Mouse (Mus musculus) stomach, embryonic 14.5 days (tissue): Measurements from ENCODE around the gene Bst2. TPM values are rescaled to one million over a fixed set of nuclear protein-coding genes. Genes with fewer than 3 reads are reported as not detected.

ENCODE experiments used
- ATAC-seq: fragments of 200-750 bp; cut with Nextera tagmentation; 2 replicates; pipeline ENCODE4 v1.8.0; 2017; ENCODE audit warnings: low read depth, moderate TSS enrichment; ENCODE audit not compliant: insufficient number of reproducible peaks, insufficient read depth, low FRiP score
- H3K27ac ChIP-seq: fragments of 300-500 bp; sonication (generic); 2 replicates; pipeline ENCODE4 v1.5.1; 2014; ENCODE audit warnings: mild to moderate bottlenecking, low read length, moderate library complexity, mixed read lengths
- H3K27me3 ChIP-seq: fragments of 300-500 bp; sonication (generic); 2 replicates; pipeline ENCODE4 v1.6.1; 2014; ENCODE audit warnings: low read length, control low read depth, mixed read lengths; ENCODE audit not compliant: control insufficient read depth, insufficient read depth
- H3K36me3 ChIP-seq: fragments of 300-500 bp; sonication (generic); 2 replicates; pipeline ENCODE4 v1.6.1; 2014; ENCODE audit warnings: mild to moderate bottlenecking, control low read depth, low read length, moderate library complexity, mixed read lengths; ENCODE audit not compliant: control insufficient read depth, insufficient read depth
- H3K4me1 ChIP-seq: fragments of 300-500 bp; sonication (generic); 2 replicates; pipeline ENCODE4 v1.6.1; 2014; ENCODE audit warnings: low read length, control low read depth, mixed read lengths; ENCODE audit not compliant: control insufficient read depth, insufficient read depth
- H3K4me2 ChIP-seq: fragments of 300-500 bp; sonication (generic); replicated peaks from 2 replicates; pipeline ENCODE4 v1.6.1; 2014; ENCODE audit warnings: low read depth, low read length, control low read depth
- H3K4me3 ChIP-seq: fragments of 300-500 bp; sonication (generic); 2 replicates; pipeline ENCODE4 v1.5.1; 2014; ENCODE audit warnings: low read depth, low read length, control low read depth
- H3K9ac ChIP-seq: fragments of 300-500 bp; sonication (generic); replicated peaks from 2 replicates; pipeline ENCODE4 v1.6.1; 2014; ENCODE audit warnings: low read depth, mild to moderate bottlenecking, control low read depth, low read length, moderate library complexity, mixed read lengths
- H3K9me3 ChIP-seq: fragments of 300-500 bp; sonication (generic); 2 replicates; pipeline ENCODE4 v1.6.1; 2016; ENCODE audit warnings: low read depth, low read length, control low read depth; ENCODE audit not compliant: control insufficient read depth
- WGBS: fragments of 180-500 bp; shearing (Covaris S2); extraction: QIAGEN DNeasy Blood & Tissue Kit; methylation state at CpG from one replicate; pipeline ENCODE4 v1.1.7; 2014; 5-methylcytosine and 5-hydroxymethylcytosine counted together
- polyA plus RNA-seq: library from polyadenylated mRNA; unstranded; fragments of >200 nt; fragmentation: Nextera tagmentation; extraction: Ambion mirVana; gene quantifications from 2 replicates; pipeline ENCODE4 v1.2.1, GENCODE M21; 2014

Bst2 gene
- polyA plus RNA-seq, 1 experiment from 2014 or later, result 7.6 TPM

DNA sequence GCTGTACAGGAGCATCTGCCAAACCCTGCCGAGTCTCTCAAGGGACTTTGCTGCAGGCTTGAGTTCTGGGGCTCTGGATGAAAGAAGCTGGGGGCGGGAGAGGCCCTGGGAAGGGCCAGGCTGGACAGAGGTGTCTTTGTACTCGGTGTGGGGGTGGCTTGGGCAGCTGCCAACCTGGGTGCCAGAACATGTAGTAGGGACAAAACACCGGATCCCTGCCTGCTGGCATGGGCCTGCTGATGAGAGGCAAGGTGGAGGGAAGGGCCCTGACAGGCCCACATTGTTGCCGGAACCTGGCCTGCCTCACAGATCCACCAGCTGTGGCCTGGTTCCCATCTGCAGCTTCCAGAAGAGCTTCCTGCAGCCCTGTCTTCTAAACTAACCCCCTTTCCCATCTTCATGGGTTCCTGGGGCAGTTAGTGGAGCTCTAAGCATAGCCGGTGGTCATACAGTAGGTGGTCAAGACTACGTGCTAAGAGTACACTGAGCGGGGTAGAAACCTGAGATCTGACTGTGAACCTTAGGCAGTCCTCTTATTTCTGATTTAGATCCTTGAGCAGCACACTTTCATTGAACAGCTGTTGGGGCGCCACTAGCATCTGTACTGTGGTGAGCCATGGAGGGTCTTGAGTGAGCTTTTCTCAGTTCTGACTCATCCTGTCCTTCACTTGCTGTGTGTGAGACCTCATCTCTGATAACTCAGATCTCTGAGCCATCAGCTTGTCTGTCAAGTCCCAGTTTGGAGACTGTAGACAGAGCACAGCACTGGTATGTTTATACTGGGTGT, 35.8 kb upstream of the Bst2 start:
- no peak for ATAC-seq
- H3K4me2 ChIP-seq, result no peak overlapping the region
- peak overlapping the region; percentile 13; the same call in 1 of the 2 replicates for H3K27ac ChIP-seq
- H3K9me3 ChIP-seq, result no peaks in the 10 kb centered on the region
- peaks cover 14% of the 10 kb centered on the region for H3K4me1 ChIP-seq
- H3K27me3 ChIP-seq, result no peaks in the 10 kb centered on the region
- no peaks in the 10 kb centered on the region for H3K36me3 ChIP-seq
- WGBS, result 66% methylated on average over 9 of the region's 9 CpGs
- H3K4me3 ChIP-seq, result no peak overlapping the region
- no peak overlapping the region for H3K9ac ChIP-seq

DNA sequence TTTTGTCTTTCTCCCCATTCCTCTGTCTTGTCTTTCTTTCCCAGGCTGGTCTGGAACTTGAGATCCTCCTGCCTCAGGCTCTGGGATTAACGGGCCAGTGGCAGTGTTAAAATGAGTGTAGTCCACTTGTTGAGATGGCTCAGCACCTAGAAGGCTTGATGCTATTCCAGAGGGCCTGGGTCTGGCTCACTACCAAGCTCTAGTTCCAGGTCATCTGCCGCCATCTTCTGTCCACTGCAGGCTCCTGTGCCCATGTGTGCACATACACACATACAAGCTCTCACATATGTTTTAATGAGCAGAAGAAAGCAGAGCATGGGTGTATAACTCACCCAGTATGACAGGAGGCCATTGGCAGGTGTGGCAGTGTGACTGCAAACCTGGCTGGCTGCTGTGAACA, 34.8 kb upstream of the Bst2 start:
- peaks cover 14% of the 10 kb centered on the region for H3K4me1 ChIP-seq
- H3K9ac ChIP-seq, result no peak overlapping the region
- no peak overlapping the region for H3K4me3 ChIP-seq
- H3K27ac ChIP-seq, result no peak overlapping the region
- H3K36me3 ChIP-seq, result no peaks in the 10 kb centered on the region
- no peaks in the 10 kb centered on the region for H3K9me3 ChIP-seq
- H3K27me3 ChIP-seq, result no peaks in the 10 kb centered on the region
- WGBS, result 91% methylated on average over 2 of the region's 2 CpGs
- no peak for ATAC-seq
- no peak overlapping the region; the same call in 1 of the 2 replicates for H3K4me2 ChIP-seq

DNA sequence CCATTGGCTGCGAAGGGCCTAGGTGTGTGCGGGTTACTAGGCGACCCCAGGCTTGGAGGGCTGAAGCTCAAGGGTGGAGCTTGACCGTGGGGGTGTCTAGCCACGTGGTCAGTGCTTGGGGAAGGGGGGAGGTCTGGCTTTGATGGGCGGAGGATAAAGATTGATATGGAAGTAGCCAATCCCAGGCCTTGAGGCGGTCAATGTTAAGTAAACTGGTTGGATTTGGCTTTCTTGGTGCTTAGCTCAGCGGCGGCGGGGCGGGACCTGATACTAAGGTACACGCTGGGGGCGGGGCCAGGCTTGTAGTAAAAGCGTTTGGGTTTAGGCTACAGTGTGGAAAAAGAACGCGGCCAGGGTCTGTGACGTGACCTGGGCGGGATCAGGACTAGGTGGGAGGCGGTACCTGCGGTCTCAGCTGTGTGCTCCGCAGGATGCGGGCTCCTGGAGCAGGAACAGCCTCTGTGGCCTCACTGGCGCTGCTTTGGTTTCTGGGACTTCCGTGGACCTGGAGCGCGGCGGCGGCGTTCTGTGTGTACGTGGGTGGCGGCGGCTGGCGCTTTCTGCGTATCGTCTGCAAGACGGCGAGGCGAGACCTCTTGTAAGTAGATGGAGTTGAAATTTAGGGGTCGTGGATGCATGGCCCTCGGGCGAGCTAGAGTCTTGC, 33.2 kb upstream of the Bst2 start:
- H3K27me3 ChIP-seq, result no peaks in the 10 kb centered on the region
- peak overlapping the region; percentile 45 for H3K9ac ChIP-seq
- H3K9me3 ChIP-seq, result no peaks in the 10 kb centered on the region
- peaks cover 14% of the 10 kb centered on the region for H3K4me1 ChIP-seq
- WGBS, result 1% methylated on average over 41 of the region's 41 CpGs
- ATAC-seq, result peak; percentile 92
- H3K36me3 ChIP-seq, result no peaks in the 10 kb centered on the region
- H3K4me3 ChIP-seq, result peak overlapping the region; percentile 41
- H3K4me2 ChIP-seq, result peak overlapping the region; percentile 80
- peak overlapping the region; percentile 35; the same call in 1 of the 2 replicates for H3K27ac ChIP-seq

DNA sequence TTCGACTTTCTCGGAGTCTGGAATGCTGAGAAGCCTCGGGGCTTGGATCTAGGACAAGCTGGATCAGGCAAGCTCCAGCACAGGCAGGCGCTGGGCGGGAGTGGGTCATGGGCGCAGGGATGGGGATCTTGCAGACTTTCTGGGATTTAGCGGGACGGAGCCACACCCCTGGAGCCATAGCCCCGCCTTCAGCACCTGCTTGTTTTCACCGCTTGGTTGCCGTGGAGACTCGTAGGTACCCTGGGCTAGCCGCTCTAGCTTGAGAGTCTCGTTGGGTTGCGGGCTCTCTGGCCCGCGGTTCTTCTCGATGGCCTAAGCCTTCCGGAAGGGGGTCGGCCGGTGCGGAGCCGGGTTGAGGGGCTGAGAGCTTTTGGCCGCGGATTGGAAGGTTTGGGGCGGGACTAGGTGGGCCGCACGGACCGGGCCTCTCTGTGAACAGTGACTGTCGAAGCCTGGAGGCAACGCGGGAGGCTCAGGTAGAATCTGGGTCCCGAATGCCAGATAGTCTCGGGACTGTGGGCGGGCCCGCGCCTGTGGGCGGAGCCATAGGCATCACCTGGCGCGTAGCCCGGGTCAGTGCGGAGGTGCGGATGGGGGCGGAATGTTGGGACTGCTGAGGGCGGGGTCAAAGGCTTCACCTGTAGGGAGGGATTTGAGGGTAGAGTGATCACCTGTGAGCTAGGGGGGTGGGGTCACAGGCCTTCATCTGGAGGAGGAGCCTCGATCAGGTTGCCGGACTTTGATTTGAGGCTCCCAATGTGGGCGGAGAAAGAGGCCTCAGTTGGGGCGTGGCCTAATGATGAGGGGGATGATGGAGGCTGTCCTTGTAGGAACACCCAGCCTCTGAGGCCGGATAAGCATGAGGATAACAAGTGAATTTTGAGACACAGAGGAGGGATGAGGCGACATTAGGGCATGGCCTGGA, 32.4 kb upstream of the Bst2 start:
- peak overlapping the region; percentile 41 for H3K4me3 ChIP-seq
- H3K9me3 ChIP-seq, result no peaks in the 10 kb centered on the region
- H3K27ac ChIP-seq, result peak overlapping the region; percentile 46; the same call in 1 of the 2 replicates
- under 1% methylated on average over 51 of the region's 51 CpGs for WGBS
- H3K36me3 ChIP-seq, result no peaks in the 10 kb centered on the region
- H3K4me2 ChIP-seq, result peak overlapping the region; percentile 80
- H3K4me1 ChIP-seq, result peaks cover 14% of the 10 kb centered on the region
- no peaks in the 10 kb centered on the region for H3K27me3 ChIP-seq
- ATAC-seq, result peak; percentile 80
- H3K9ac ChIP-seq, result peak overlapping the region; percentile 36; the same call in 1 of the 2 replicates

DNA sequence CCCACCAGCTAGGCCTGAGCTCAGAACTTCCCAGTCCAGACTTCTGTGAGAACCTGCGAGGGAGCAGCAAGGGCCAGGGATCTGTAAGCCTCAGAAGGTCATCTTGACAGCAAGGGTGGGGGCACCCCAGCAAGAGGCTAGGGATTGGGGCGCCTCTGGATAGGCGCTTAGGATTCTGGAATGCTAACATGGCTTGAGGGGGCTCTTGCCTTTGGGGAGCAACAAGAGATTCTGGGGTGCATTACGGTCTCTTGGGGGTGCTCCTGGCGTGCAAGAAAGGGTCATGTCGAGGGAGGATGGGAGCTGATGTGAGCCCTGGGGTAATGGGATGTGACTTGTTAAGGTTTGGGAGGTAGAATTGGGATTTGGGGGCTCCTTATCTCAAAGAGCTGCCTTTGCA, 31.7 kb upstream of the Bst2 start:
- Histone ChIP-seq H3K9me3 (0 out of 2 replicates have a peak, but pooled peaks cover 2% of the 10 kb centered on the region), H3K4me1 (peaks cover 14% of the 10 kb centered on the region), H3K9ac (0 out of 2 replicates have a peak overlapping the region, but pooled peaks have one; percentile 36), H3K36me3 (no peaks in the 10 kb centered on the region), H3K4me3 (peak overlapping the region; percentile 41), H3K27me3 (no peaks in the 10 kb centered on the region), H3K27ac (peak overlapping the region; percentile 46; the same call in 1 of the 2 replicates), H3K4me2 (peak overlapping the region; percentile 80)
- no peak for ATAC-seq
- 25% methylated on average over 6 of the region's 6 CpGs for WGBS

DNA sequence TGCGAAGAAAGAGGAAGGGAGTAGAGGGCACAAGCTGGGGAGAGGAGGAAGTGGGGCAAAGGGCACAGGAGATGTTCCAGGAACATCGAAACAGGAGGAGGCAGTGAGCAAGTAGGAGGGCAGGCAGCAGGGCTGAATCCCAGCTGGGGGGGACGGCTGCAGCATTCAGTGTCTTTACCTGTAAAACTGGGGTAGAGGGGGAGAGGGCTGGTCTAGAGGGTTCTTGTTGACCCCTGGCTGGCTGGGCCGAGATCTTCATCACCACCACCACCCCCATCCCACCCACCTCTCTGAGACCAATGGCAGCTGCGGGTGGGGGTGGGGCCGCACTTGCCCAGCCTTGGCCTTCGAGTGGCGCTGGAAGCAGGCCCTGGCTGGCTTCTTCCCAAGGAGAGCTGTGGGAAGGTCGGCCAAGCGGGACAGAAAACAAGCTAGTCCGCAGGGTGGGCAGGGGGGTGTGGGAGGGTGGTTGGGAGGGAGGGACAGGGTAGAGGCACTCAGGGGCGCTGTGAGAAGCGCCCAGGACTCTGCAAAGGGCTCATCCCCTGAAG, 31.2 kb upstream of the Bst2 start, which contains the start of gene Slc27a1:
TSS of gene Slc27a1 (plus strand) at position 496 of the 551 bp plus-strand sequence.
- Histone ChIP-seq H3K27me3 (no peaks in the 10 kb centered on the region), H3K27ac (peak within 1 kb of the TSS; percentile 46; the same call in 1 of the 2 replicates), H3K9me3 (0 out of 2 replicates have a peak, but pooled peaks cover 2% of the 10 kb centered on the region), H3K36me3 (no peaks in the 10 kb centered on the region), H3K4me1 (peaks cover 14% of the 10 kb centered on the region), H3K4me3 (peak within 1 kb of the TSS; percentile 41), H3K9ac (peak within 1 kb of the TSS; percentile 36; the same call in 1 of the 2 replicates), H3K4me2 (peak within 1 kb of the TSS; percentile 80)
- 15% methylated on average over 13 of the region's 13 CpGs for WGBS
- ATAC-seq, result no peak

DNA sequence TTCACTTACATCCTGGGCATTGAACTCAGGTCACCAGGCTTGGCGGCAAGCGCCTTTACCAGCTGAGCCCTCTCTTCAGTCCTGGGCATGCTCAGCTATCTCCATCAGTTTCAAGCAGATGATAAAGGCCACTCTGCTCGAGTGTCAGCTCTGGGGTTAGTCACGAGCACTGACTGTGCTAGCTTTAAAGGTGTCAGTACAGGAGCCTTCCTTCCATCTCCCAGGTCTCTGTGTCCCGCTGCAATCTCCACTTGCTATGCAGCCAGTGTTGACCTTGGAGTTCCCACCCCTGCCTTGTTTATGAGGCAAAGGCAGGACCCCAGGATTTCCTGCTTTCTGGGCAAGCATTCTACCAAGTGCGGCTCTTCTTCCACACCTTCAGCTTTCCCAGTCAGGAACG, 30.3 kb upstream of the Bst2 start:
- Histone ChIP-seq H3K27me3 (0 out of 2 replicates have a peak, but pooled peaks cover under 1% of the 10 kb centered on the region), H3K9ac (no peak overlapping the region), H3K4me2 (no peak overlapping the region), H3K9me3 (0 out of 2 replicates have a peak, but pooled peaks cover 2% of the 10 kb centered on the region), H3K4me3 (no peak overlapping the region), H3K27ac (no peak overlapping the region), H3K4me1 (peaks cover 17% of the 10 kb centered on the region), H3K36me3 (no peaks in the 10 kb centered on the region)
- ATAC-seq, result no peak
- 72% methylated on average over 7 of the region's 7 CpGs for WGBS
